Comparison of ENCODE assay signal across 10 mouse cellular contexts in genomic region chr2:164454846-164455245, GRCm38 (mm10). TPM values are rescaled to one million over a fixed set of nuclear protein-coding genes. Genes with fewer than 3 reads are reported as not detected.
A peak's percentile ranks its signal among the peaks of the same experiment; 100 is the strongest.
DNase-seq lines count a peak whose midpoint lies in the region; ATAC-seq and TF ChIP-seq lines count a peak whose summit lies in the region.
"Had no signal": no experiment of that assay in that cellular context is flagged by ENCODE, and none has a peak within 500 bp of the region (broad histone marks: within the 10 kb centered on the region; RNA-seq: fewer than 3 reads in every experiment).

No protein-coding gene starts in this region.

- no peaks in the 10 kb centered on the region for H3K36me3 ChIP-seq in C2C12 (ENCODE audit: control insufficient read depth, insufficient read depth)
- H3K36me3 ChIP-seq in heart, embryonic 15.5 days, result no peaks in the 10 kb centered on the region
- no peaks in the 10 kb centered on the region for H3K36me3 ChIP-seq in forebrain, embryonic 12.5 days (replicated peaks)
- H3K36me3 ChIP-seq in midbrain, embryonic 14.5 days (ENCODE audit: control insufficient read depth, insufficient read depth, low read length), result no peaks in the 10 kb centered on the region
- H3K36me3 ChIP-seq: limb, embryonic 12.5 days had no signal

- peak overlapping the region; percentile 24 for H3K4me2 ChIP-seq in heart, embryonic 15.5 days
- no peak overlapping the region for H3K4me2 ChIP-seq in forebrain, embryonic 12.5 days
- H3K4me2 ChIP-seq in midbrain, embryonic 14.5 days (ENCODE audit: low read length), result no peak overlapping the region
- H3K4me2 ChIP-seq: limb, embryonic 12.5 days had no signal

- H3K79me2 ChIP-seq in C2C12 (ENCODE audit: control insufficient read depth, insufficient read depth), result no peaks in the 10 kb centered on the region

- H3ac ChIP-seq in C2C12 (ENCODE audit: control insufficient read depth, insufficient read length, low read depth), result no peak overlapping the region

- H3K27me3 ChIP-seq in C2C12 (ENCODE audit: control insufficient read depth, insufficient read depth, insufficient read length), result no peaks in the 10 kb centered on the region
- no peaks in the 10 kb centered on the region; the same call in 1 of the 2 replicates for H3K27me3 ChIP-seq in heart, embryonic 15.5 days
- H3K27me3 ChIP-seq in forebrain, embryonic 12.5 days, result no peaks in the 10 kb centered on the region
- H3K27me3 ChIP-seq in midbrain, embryonic 14.5 days (ENCODE audit: control insufficient read depth, insufficient read depth, low read length), result no peaks in the 10 kb centered on the region
- H3K27me3 ChIP-seq: limb, embryonic 12.5 days had no signal

- no peak overlapping the region for H3K4me3 ChIP-seq in C2C12 (ENCODE audit: insufficient read depth, poor library complexity, severe bottlenecking)
- no peak overlapping the region for H3K4me3 ChIP-seq in heart, embryonic 15.5 days
- H3K4me3 ChIP-seq in forebrain, embryonic 12.5 days (replicated peaks), result no peak overlapping the region
- H3K4me3 ChIP-seq in midbrain, embryonic 14.5 days (replicated peaks; ENCODE audit: low read depth, low read length), result no peak overlapping the region
- H3K4me3 ChIP-seq: limb, embryonic 12.5 days had no signal

- DNase-seq in adrenal gland, postnatal 36 days, result peak; percentile 73 to 77
- peak; percentile 81 for DNase-seq in layer of hippocampus, adult 9-11 months
- no peak for DNase-seq in midbrain, embryonic 14.5 days
- no peak for DNase-seq in cerebellum, adult 11 months

- H3K9me3 ChIP-seq in heart, embryonic 15.5 days (replicated peaks), result no peaks in the 10 kb centered on the region
- H3K9me3 ChIP-seq in forebrain, embryonic 12.5 days, result no peaks in the 10 kb centered on the region
- H3K9me3 ChIP-seq in midbrain, embryonic 14.5 days (ENCODE audit: control insufficient read depth, low read length), result no peaks in the 10 kb centered on the region
- H3K9me3 ChIP-seq: limb, embryonic 12.5 days had no signal

- no peak for TF ChIP-seq CTCF in C2C12 (IDR thresholded peaks at IDR 0.05; ENCODE audit: control insufficient read depth, insufficient read depth, insufficient read length)

- WGBS in heart, embryonic 15.5 days, result 30% methylated on average over 10 of the region's 10 CpGs
- WGBS in forebrain, embryonic 12.5 days, result 87% methylated on average over 10 of the region's 10 CpGs
- 82% methylated on average over 10 of the region's 10 CpGs for WGBS in midbrain, embryonic 14.5 days

- peak; percentile 15; the same call in 1 of the 2 replicates for ATAC-seq in heart, embryonic 15.5 days (replicated peaks; ENCODE audit: insufficient number of reproducible peaks, insufficient read depth, low FRiP score, low read depth)
- ATAC-seq in megakaryocyte progenitor cell, adult 5-6 weeks (replicated peaks; ENCODE audit: poor library complexity), result peak; percentile 78
- ATAC-seq in forebrain, embryonic 12.5 days (ENCODE audit: low FRiP score), result no peak
- ATAC-seq in midbrain, embryonic 14.5 days (ENCODE audit: low FRiP score, low TSS enrichment), result no peak

- H3K9ac ChIP-seq in heart, embryonic 15.5 days, result no peak overlapping the region
- no peak overlapping the region for H3K9ac ChIP-seq in forebrain, embryonic 12.5 days
- H3K9ac ChIP-seq in midbrain, embryonic 14.5 days (replicated peaks; ENCODE audit: low read length), result no peak overlapping the region
- H3K9ac ChIP-seq: limb, embryonic 12.5 days had no signal

- peaks cover 55% of the 10 kb centered on the region for H3K4me1 ChIP-seq in heart, embryonic 15.5 days (replicated peaks)
- peaks cover 11% of the 10 kb centered on the region; the same call in 1 of the 2 replicates for H3K4me1 ChIP-seq in forebrain, embryonic 12.5 days
- H3K4me1 ChIP-seq in midbrain, embryonic 14.5 days (ENCODE audit: control insufficient read depth, insufficient read depth, low read length), result 0 out of 2 replicates have a peak, but pooled peaks cover 5% of the 10 kb centered on the region

- H3K27ac ChIP-seq in heart, embryonic 15.5 days, result peak overlapping the region; percentile 67
- no peak overlapping the region for H3K27ac ChIP-seq in forebrain, embryonic 12.5 days
- no peak overlapping the region for H3K27ac ChIP-seq in midbrain, embryonic 14.5 days (replicated peaks; ENCODE audit: low read depth, low read length)
- H3K27ac ChIP-seq: limb, embryonic 12.5 days had no signal

- no peaks in the 10 kb centered on the region for H3K79me3 ChIP-seq in C2C12 (ENCODE audit: low read depth)

TF ChIP-seq in C2C12, 6 proteins besides CTCF, POLR2A, EP300 and RAD21:
- TF ChIP-seq CEBPB (IDR thresholded peaks at IDR 0.05; ENCODE audit: low read depth), result peak; percentile 98
- TF ChIP-seq MAX (IDR thresholded peaks at IDR 0.05), result no peak
TF ChIP-seq in C2C12: peak in this region for 1.

RNA-seq across cellular contexts. Expression of gene Sys1, which starts 1.9 kb away (rescaled TPM):
- 49.6 TPM for polyA plus RNA-seq in C2C12 (2012; fragmentation: generic; extraction: Trizol)
- 10 to 100 TPM; 28.3 to 33.2 TPM for total RNA-seq in adrenal gland, postnatal 36 days (2021)
- 32.0 and 40.4 TPM in 2 replicates for polyA plus RNA-seq in heart, embryonic 15.5 days (2015; fragmentation: Nextera tagmentation; extraction: Ambion mirVana)
- total RNA-seq in megakaryocyte progenitor cell, adult 5-6 weeks (2015), result 39.1 and 39.5 TPM in 2 replicates
- total RNA-seq in megakaryocyte progenitor cell, adult 5-6 weeks (2017), result 11.2 and 20.0 TPM in 2 replicates
- 60.5 and 67.4 TPM in 2 replicates for polyA plus RNA-seq in forebrain, embryonic 12.5 days (2016; fragmentation: Nextera tagmentation; extraction: Ambion mirVana)
- 93.1 and 97.2 TPM in 2 replicates for polyA plus RNA-seq in midbrain, embryonic 14.5 days (2014; fragmentation: Nextera tagmentation; extraction: Ambion mirVana)

RNA-seq across cellular contexts. Expression of gene Gm20458, which starts 5.9 kb away (rescaled TPM):
- 29.7 TPM for polyA plus RNA-seq in C2C12 (2012; fragmentation: generic; extraction: Trizol)
- total RNA-seq in adrenal gland, postnatal 36 days (2021), result 1 to 10 TPM; 5.0 to 8.4 TPM
- polyA plus RNA-seq in heart, embryonic 15.5 days (2015; fragmentation: Nextera tagmentation; extraction: Ambion mirVana), result 10.5 and 13.5 TPM in 2 replicates
- total RNA-seq in megakaryocyte progenitor cell, adult 5-6 weeks (2015), result not detected in 2 replicates
- total RNA-seq in megakaryocyte progenitor cell, adult 5-6 weeks (2017), result not detected in 2 replicates
- 4.7 and 6.2 TPM in 2 replicates for polyA plus RNA-seq in forebrain, embryonic 12.5 days (2016; fragmentation: Nextera tagmentation; extraction: Ambion mirVana)
- polyA plus RNA-seq in midbrain, embryonic 14.5 days (2014; fragmentation: Nextera tagmentation; extraction: Ambion mirVana), result 3.4 and 5.1 TPM in 2 replicates

RNA-seq across cellular contexts. Expression of gene Sdc4, which starts 11.2 kb away (rescaled TPM):
- 124 TPM for polyA plus RNA-seq in C2C12 (2012; fragmentation: generic; extraction: Trizol)
- 100 to 1,000 TPM; 116 to 144 TPM for total RNA-seq in adrenal gland, postnatal 36 days (2021)
- polyA plus RNA-seq in heart, embryonic 15.5 days (2015; fragmentation: Nextera tagmentation; extraction: Ambion mirVana), result 41.9 and 56.5 TPM in 2 replicates
- total RNA-seq in megakaryocyte progenitor cell, adult 5-6 weeks (2015), result not detected in 2 replicates
- 0.41 TPM in 1 of 2 replicates, not detected in the other for total RNA-seq in megakaryocyte progenitor cell, adult 5-6 weeks (2017)
- polyA plus RNA-seq in forebrain, embryonic 12.5 days (2016; fragmentation: Nextera tagmentation; extraction: Ambion mirVana), result 12.1 and 12.6 TPM in 2 replicates
- polyA plus RNA-seq in midbrain, embryonic 14.5 days (2014; fragmentation: Nextera tagmentation; extraction: Ambion mirVana), result 2.4 and 4.9 TPM in 2 replicates

RNA-seq across cellular contexts. Expression of gene Trp53tg5, which starts 18.7 kb away (rescaled TPM):
- polyA plus RNA-seq in C2C12 (2012; fragmentation: generic; extraction: Trizol), result not detected
- not detected for total RNA-seq in adrenal gland, postnatal 36 days (2021)
- polyA plus RNA-seq in heart, embryonic 15.5 days (2015; fragmentation: Nextera tagmentation; extraction: Ambion mirVana), result not detected in 2 replicates
- total RNA-seq in megakaryocyte progenitor cell, adult 5-6 weeks (2015), result not detected in 2 replicates
- not detected in 2 replicates for total RNA-seq in megakaryocyte progenitor cell, adult 5-6 weeks (2017)
- polyA plus RNA-seq in forebrain, embryonic 12.5 days (2016; fragmentation: Nextera tagmentation; extraction: Ambion mirVana), result not detected in 2 replicates
- polyA plus RNA-seq in midbrain, embryonic 14.5 days (2014; fragmentation: Nextera tagmentation; extraction: Ambion mirVana), result not detected in 2 replicates
- total RNA-seq: adrenal gland, adult 18-20 months had no signal
- polyA plus RNA-seq: limb, embryonic 12.5 days had no signal

RNA-seq across cellular contexts. Expression of gene Dbndd2, which starts 31.1 kb away (rescaled TPM):
- polyA plus RNA-seq in C2C12 (2012; fragmentation: generic; extraction: Trizol), result 21.2 TPM
- total RNA-seq in adrenal gland, postnatal 36 days (2021), result 10 to 100 TPM in 1 of 2 experiments, 1 to 10 TPM in 1; 8.0 to 12.5 TPM
- polyA plus RNA-seq in heart, embryonic 15.5 days (2015; fragmentation: Nextera tagmentation; extraction: Ambion mirVana), result 8.6 and 16.5 TPM in 2 replicates
- total RNA-seq in megakaryocyte progenitor cell, adult 5-6 weeks (2015), result 1.1 and 2.7 TPM in 2 replicates
- 0.04 and 0.47 TPM in 2 replicates for total RNA-seq in megakaryocyte progenitor cell, adult 5-6 weeks (2017)
- polyA plus RNA-seq in forebrain, embryonic 12.5 days (2016; fragmentation: Nextera tagmentation; extraction: Ambion mirVana), result 4.6 and 4.7 TPM in 2 replicates
- polyA plus RNA-seq in midbrain, embryonic 14.5 days (2014; fragmentation: Nextera tagmentation; extraction: Ambion mirVana), result 11.4 and 11.8 TPM in 2 replicates

Comparison
In these comparisons a context has a peak if more than half of its experiments do, and no peak if none do; other contexts are left out.
1. DNase-seq: peak in adrenal gland, postnatal 36 days (2 of 2) and layer of hippocampus, adult 9-11 months (single experiment); none in midbrain, embryonic 14.5 days (single experiment) and cerebellum, adult 11 months (single experiment).
2. ATAC-seq: peak in heart, embryonic 15.5 days (single experiment) and megakaryocyte progenitor cell, adult 5-6 weeks (single experiment); none in forebrain, embryonic 12.5 days (single experiment) and midbrain, embryonic 14.5 days (single experiment).